Mouse (Mus musculus) G1E (cell line): ENCODE results near the gene Plb1. TPM values are rescaled to one million over a fixed set of nuclear protein-coding genes. Genes with fewer than 3 reads are reported as not detected.

Source experiments
- ATAC-seq: 2 replicates; pipeline ENCODE4 v1.8.0; 2016; ENCODE audit warnings: mild to moderate bottlenecking; ENCODE audit not compliant: insufficient number of reproducible peaks, poor library complexity, low FRiP score, severe bottlenecking; ENCODE audit errors: extremely low read depth
- DNase-seq: peaks from one replicate; pipeline ENCODE4 v3.0.0; 2012; ENCODE audit warnings: low spot score
- H3K27me3 ChIP-seq: 2 replicates; pipeline ENCODE4 v1.6.1; 2012; ENCODE audit warnings: mild to moderate bottlenecking, low read length, inconsistent platforms; ENCODE audit not compliant: insufficient read depth
- H3K36me3 ChIP-seq: replicated peaks from 2 replicates; pipeline ENCODE3; 2012; ENCODE audit warnings: mild to moderate bottlenecking, inconsistent platforms
- H3K4me1 ChIP-seq: 2 replicates; pipeline ENCODE4 v1.6.1; 2012; ENCODE audit warnings: low read depth, low read length, inconsistent platforms, mixed read lengths; ENCODE audit not compliant: insufficient read depth
- H3K4me3 ChIP-seq: 2 replicates; pipeline ENCODE4 v1.5.1; 2012; ENCODE audit warnings: low read depth, mild to moderate bottlenecking, inconsistent platforms, low read length, moderate library complexity, mixed read lengths
- H3K9me3 ChIP-seq: replicated peaks from 2 replicates; pipeline ENCODE4 v1.6.1; 2012; ENCODE audit warnings: inconsistent platforms
- CTCF ChIP-seq: IDR thresholded peaks from 2 replicates; pipeline ENCODE4 v1.5.1; 2012; ENCODE audit warnings: low read depth, low read length, inconsistent platforms, mixed read lengths
- GATA1 ChIP-seq: IDR thresholded peaks from 2 replicates; pipeline ENCODE4 v1.6.1; 2012; ENCODE audit warnings: borderline replicate concordance, low read length, inconsistent platforms, mixed read lengths
- GATA2 ChIP-seq: IDR thresholded peaks from 2 replicates; pipeline ENCODE4 v1.6.1; 2012; ENCODE audit warnings: low read depth, low read length, inconsistent platforms, borderline replicate concordance
- POLR2AphosphoS5 ChIP-seq: IDR thresholded peaks from 2 replicates; pipeline ENCODE4 v1.6.1; 2012; ENCODE audit warnings: low read depth, low read length, inconsistent platforms; ENCODE audit not compliant: insufficient replicate concordance
- TAL1 ChIP-seq: conservative IDR thresholded peaks from 2 replicates; pipeline ENCODE4 v1.6.1; 2012; ENCODE audit warnings: low read depth, low read length, inconsistent platforms, mixed read lengths
- polyA plus RNA-seq: library from polyadenylated mRNA; stranded (reverse); fragments of >175 nt; gene quantifications from 2 replicates; pipeline ENCODE4 v1.2.3, GENCODE M21; 2012
- total RNA-seq, 2 experiments: library from RNA; stranded (forward) in 1 of 2; stranded (reverse) in 1 of 2; fragments of 200-1000 nt in 1 of 2; fragments of >200 nt in 1 of 2; fragmentation: Nextera tagmentation in 1 of 2; gene quantifications; 2 replicates each; pipeline ENCODE4 v1.2.3; 2014 to 2017

Gene Plb1
- total and polyA plus RNA-seq, 3 experiments, result 0.27 TPM; not detected in 2

DNA sequence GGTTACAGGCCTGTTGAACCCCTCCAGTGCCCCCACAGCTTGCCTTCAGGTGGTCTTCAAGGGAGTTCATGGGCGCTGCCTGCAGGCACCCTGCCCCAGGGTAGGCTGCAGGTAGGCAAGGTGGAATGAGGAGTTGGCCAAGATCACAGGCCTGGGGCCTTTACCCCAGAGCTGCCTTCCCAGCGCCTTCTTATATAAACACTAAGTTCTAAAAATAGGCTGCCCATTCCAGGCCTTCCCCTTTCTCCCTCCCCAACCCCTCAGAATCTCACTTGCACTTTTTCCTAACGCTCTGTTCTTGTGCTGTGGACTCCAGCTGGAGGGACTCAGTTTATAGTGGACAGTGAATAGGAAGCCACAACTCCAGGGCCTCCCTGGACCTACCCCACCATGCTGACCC, 117.2 kb downstream of the Plb1 start:
- Histone ChIP-seq H3K4me3 (no peak overlapping the region), H3K36me3 (no peaks in the 10 kb centered on the region), H3K4me1 (no peaks in the 10 kb centered on the region), H3K9me3 (no peaks in the 10 kb centered on the region), H3K27me3 (peaks cover 8% of the 10 kb centered on the region)
- TF ChIP-seq POLR2AphosphoS5, result no peak
- no peak for TF ChIP-seq GATA2
- TF ChIP-seq TAL1, result no peak
- TF ChIP-seq CTCF, result no peak
- TF ChIP-seq GATA1, result no peak
- no peak for DNase-seq
- no peak for ATAC-seq

DNA sequence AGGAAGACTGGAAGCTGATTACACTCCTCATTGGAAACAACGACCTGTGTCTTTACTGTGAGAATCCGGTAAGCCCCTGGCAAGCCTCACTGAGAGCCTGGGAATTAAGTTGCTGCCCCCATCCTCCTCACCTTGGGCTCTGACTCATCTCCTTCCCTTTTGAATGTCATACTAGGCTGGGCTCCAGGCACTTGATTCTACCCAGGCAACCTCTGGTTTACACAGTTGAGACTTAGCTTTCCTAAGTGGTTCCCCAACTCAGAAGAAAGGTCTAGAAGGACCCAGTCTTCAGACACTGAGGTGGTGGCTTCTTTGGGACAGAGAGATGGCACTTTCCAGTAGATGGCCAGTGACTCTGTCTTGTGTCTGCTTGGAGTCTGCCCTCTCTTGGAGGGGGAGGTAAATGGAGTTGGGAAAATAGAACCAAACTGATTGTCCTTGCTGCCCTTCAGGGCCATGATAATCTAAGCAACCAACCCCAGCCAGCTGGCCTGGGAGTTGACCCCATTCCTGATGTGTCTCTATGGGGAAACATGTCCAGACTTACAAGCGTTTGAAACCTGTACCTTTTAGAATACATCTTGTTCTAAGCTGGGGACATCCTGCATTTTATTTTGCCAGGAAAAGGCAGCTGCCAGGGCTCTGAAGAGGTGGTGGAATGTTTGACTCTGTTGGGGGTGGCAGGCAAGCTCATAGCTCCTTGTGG, 118.2 kb downstream of the Plb1 start:
- H3K4me3 ChIP-seq, result no peak overlapping the region
- ATAC-seq (no peak), DNase-seq (no peak)
- TF ChIP-seq GATA2, result no peak
- TF ChIP-seq POLR2AphosphoS5, result no peak
- TF ChIP-seq CTCF, result no peak
- TF ChIP-seq TAL1, result no peak
- no peak for TF ChIP-seq GATA1
- no peaks in the 10 kb centered on the region for H3K36me3 ChIP-seq
- no peaks in the 10 kb centered on the region for H3K9me3 ChIP-seq
- H3K4me1 ChIP-seq, result no peaks in the 10 kb centered on the region
- peaks cover 11% of the 10 kb centered on the region for H3K27me3 ChIP-seq

DNA sequence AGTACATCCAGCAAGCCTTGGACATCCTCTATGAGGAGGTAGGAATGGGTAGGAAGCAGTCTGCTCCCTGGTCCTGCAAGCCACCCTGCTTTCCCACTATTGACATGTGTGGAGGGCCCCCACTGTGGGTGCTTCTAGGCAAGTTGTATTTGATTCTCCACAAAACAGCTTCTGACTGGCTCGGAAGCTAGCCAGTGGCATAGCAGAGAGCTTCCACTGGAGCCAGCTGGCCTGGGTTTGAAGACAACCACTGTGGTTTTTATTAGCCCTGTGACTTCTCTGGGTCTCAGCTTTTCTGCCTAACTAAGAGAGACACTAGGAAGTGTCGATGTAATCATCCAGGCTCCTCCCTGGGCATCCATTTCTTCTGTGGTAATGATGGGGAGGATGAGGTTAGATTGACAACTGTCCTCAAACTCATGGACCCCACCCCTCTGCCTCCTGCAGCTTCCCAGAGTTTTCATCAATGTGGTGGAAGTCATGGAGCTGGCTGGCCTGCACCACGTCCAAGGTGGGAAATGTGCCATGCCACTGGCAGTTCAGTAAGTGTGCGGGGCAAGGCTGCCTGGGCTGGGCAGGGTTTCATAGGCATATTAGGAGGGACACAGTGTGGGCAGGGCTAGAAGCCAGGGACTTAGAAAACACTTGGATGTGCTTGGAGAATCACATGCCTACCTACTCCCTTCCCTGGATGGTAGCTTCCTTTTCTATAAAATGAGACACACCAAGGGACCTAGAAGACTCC, 119.4 kb downstream of the Plb1 start:
- no peak overlapping the region for H3K4me3 ChIP-seq
- ATAC-seq, result no peak
- H3K36me3 ChIP-seq, result no peaks in the 10 kb centered on the region
- no peaks in the 10 kb centered on the region for H3K4me1 ChIP-seq
- H3K9me3 ChIP-seq, result no peaks in the 10 kb centered on the region
- H3K27me3 ChIP-seq, result peaks cover 11% of the 10 kb centered on the region
- DNase-seq, result no peak
- TF ChIP-seq GATA1 (no peak), CTCF (no peak), GATA2 (no peak)

DNA sequence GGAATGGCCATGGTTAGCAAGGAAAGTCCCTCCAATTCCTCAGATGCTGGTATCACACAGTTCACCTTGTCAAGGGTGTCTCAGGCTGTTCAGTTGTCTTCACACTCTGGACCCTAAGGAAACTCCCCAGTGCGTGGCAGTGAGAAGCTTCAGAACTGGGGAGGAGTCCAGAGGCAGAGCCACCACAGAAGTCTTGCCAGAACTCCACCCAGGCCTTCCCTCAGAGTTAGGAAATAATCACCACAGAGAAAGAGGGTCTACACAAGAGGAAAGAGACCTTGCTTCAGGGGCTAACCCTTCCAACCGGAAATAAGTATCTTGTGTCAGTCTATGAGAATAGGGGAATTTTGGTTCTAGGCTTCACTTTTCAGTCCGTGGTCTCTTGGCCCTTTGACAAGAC, 120.3 kb downstream of the Plb1 start:
- no peak overlapping the region for H3K4me3 ChIP-seq
- no peaks in the 10 kb centered on the region for H3K4me1 ChIP-seq
- peaks cover 11% of the 10 kb centered on the region for H3K27me3 ChIP-seq
- H3K36me3 ChIP-seq, result no peaks in the 10 kb centered on the region
- no peak for TF ChIP-seq GATA2
- TF ChIP-seq TAL1, result no peak
- TF ChIP-seq POLR2AphosphoS5, result no peak
- TF ChIP-seq GATA1, result no peak
- TF ChIP-seq CTCF, result no peak
- ATAC-seq (no peak), DNase-seq (no peak)
- H3K9me3 ChIP-seq, result no peaks in the 10 kb centered on the region

DNA sequence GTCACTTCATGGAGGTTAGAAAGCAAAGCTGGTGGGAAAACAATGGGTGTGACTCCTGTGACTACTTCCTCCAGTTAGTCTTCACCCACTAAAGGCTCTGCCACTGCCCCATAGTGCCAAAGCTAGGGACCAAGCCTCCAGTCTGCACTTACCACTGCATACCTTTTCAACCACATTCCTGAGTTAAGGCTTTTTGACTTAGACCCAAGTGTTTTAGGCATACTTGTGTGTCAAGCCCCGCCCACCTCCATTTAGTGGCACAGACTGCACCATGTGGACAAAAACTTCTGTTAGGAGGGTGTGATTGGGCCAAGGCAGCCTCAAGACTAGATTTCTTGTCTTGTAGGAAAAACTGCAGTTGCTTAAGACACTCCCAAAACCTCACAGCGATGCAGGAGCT, 120.8 kb downstream of the Plb1 start:
- Histone ChIP-seq H3K27me3 (peaks cover 11% of the 10 kb centered on the region), H3K36me3 (no peaks in the 10 kb centered on the region), H3K9me3 (no peaks in the 10 kb centered on the region), H3K4me1 (no peaks in the 10 kb centered on the region), H3K4me3 (no peak overlapping the region)
- TF ChIP-seq TAL1, result no peak
- TF ChIP-seq POLR2AphosphoS5, result no peak
- TF ChIP-seq CTCF, result no peak
- no peak for TF ChIP-seq GATA1
- no peak for TF ChIP-seq GATA2
- no peak for DNase-seq
- no peak for ATAC-seq

DNA sequence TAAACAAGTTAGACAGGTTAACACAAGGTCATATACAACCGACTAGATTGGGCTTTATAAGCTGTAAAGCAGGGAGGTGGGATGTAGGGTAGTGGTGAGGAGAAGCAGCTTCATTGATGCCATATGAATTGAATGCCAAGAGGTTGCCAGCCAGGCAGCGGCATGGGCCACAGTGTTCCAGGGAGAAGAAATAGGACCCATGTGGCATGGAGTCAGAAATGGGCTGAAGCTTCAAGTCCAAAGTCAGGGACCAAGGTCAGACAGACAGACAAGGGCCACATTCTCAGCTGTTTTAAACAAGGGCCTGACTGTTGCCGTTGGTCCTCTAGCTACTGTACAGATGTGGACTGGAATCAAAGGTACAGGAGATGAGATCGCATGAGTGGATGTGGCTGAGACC, 128.0 kb downstream of the Plb1 start:
- DNase-seq (no peak), ATAC-seq (no peak)
- TF ChIP-seq POLR2AphosphoS5 (no peak), GATA2 (no peak), GATA1 (no peak), CTCF (no peak), TAL1 (no peak)
- Histone ChIP-seq H3K4me3 (no peak overlapping the region), H3K4me1 (no peaks in the 10 kb centered on the region), H3K9me3 (no peaks in the 10 kb centered on the region), H3K27me3 (peaks cover 13% of the 10 kb centered on the region), H3K36me3 (no peaks in the 10 kb centered on the region)
